Mouse (Mus musculus) E14TG2a.4 (cell line): ENCODE measurements around the gene Fetub.

Experiments used
- H3K27me3 ChIP-seq: 2 replicates; pipeline ENCODE4 v1.6.1; 2014; ENCODE audit warnings: low read length, control low read depth; ENCODE audit not compliant: insufficient read depth
- H3K36me3 ChIP-seq: 2 replicates; pipeline ENCODE4 v1.6.1; 2014; ENCODE audit warnings: low read length, control low read depth; ENCODE audit not compliant: insufficient read depth
- H3K4me1 ChIP-seq: replicated peaks from 2 replicates; pipeline ENCODE4 v1.6.1; 2014; ENCODE audit warnings: low read depth, low read length, control low read depth
- H3K4me3 ChIP-seq: replicated peaks from 2 replicates; pipeline ENCODE4 v1.5.1; 2014; ENCODE audit warnings: mild to moderate bottlenecking, low read length
- H3K9me3 ChIP-seq: 2 replicates; pipeline ENCODE4 v1.6.1; 2014; ENCODE audit warnings: low read length, control low read depth
- CTCF ChIP-seq: conservative IDR thresholded peaks from 2 replicates; pipeline ENCODE4 v1.5.1; 2014; ENCODE audit warnings: low read length
- NANOG ChIP-seq: IDR thresholded peaks from 2 replicates; pipeline ENCODE4 v1.6.1; 2014; ENCODE audit warnings: borderline replicate concordance, low read length, mixed read lengths
- POU5F1 ChIP-seq: IDR thresholded peaks from 2 replicates; pipeline ENCODE4 v1.6.1; 2014; ENCODE audit warnings: low read length, borderline replicate concordance

Gene Fetub

DNA sequence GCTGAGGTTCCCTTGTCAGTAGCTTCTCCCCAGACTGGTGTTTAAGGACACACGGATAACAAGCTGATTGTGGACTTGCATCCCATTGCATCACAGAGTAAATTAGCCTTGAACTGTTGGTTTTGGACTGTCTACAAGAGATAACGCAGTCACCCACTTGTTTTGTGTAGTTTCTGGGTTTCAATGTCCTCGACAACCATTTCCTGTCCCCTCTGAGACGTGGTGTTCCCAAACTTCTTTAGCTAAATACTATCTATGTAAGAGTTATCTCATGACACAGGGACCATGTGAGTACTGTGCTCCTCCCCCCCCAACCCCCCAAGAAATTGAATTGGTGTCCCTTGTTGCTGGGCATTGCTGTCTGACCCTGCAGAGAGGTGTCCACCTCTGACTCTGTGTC is 36.6 kb upstream of the Fetub start:
- Histone ChIP-seq H3K27me3 (0 out of 2 replicates have a peak, but pooled peaks cover 3% of the 10 kb centered on the region), H3K4me1 (peaks cover 24% of the 10 kb centered on the region), H3K9me3 (no peaks in the 10 kb centered on the region), H3K4me3 (no peak overlapping the region), H3K36me3 (no peaks in the 10 kb centered on the region)
- TF ChIP-seq POU5F1 (no peak), NANOG (no peak), CTCF (no peak)

DNA sequence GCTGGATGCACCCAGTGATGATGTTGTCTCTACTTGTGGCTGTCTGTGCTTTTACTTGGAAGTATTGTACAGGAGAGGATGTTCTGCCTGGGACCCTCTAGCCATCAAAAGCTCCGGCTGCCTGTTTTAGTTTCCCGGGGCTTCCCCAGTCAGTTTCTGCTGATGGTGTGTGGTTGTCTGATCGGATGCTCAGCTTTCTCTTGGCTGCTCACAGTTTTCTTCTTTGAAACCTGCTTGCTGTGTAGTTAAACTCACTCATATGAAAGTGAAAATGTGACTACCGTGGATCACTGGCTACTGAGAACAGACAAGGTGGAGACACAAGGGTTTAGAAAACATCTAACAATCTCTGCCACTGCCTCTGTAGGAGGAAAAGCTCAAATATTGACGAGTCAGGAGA is 34.7 kb upstream of the Fetub start:
- Histone ChIP-seq H3K4me3 (no peak overlapping the region), H3K27me3 (0 out of 2 replicates have a peak, but pooled peaks cover 9% of the 10 kb centered on the region), H3K4me1 (peaks cover 25% of the 10 kb centered on the region), H3K9me3 (no peaks in the 10 kb centered on the region), H3K36me3 (no peaks in the 10 kb centered on the region)
- TF ChIP-seq POU5F1 (no peak), NANOG (no peak), CTCF (no peak)

DNA sequence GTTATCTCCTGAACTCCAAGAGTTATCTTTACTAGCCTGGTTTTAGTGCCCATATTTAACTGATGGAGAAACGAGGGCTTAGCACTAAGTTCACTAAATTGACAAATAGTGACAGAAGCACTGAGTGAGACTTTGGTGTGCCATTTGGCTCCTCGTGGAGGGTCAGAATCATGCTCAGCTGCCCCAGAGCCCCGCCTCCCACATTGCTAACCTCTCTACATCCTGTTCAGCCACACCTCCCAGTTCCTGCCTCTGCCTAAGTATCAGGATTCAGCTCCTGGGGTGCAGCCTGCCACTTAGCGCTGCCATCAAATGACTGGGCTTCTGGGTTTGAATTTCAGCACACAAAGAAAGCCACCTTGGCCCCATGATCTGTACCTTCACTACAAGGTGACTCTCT is 32.8 kb upstream of the Fetub start:
- Histone ChIP-seq H3K4me1 (peaks cover 25% of the 10 kb centered on the region), H3K9me3 (no peaks in the 10 kb centered on the region), H3K4me3 (no peak overlapping the region), H3K27me3 (peaks cover 25% of the 10 kb centered on the region), H3K36me3 (no peaks in the 10 kb centered on the region)
- no peak for TF ChIP-seq CTCF
- no peak for TF ChIP-seq NANOG
- no peak for TF ChIP-seq POU5F1

DNA sequence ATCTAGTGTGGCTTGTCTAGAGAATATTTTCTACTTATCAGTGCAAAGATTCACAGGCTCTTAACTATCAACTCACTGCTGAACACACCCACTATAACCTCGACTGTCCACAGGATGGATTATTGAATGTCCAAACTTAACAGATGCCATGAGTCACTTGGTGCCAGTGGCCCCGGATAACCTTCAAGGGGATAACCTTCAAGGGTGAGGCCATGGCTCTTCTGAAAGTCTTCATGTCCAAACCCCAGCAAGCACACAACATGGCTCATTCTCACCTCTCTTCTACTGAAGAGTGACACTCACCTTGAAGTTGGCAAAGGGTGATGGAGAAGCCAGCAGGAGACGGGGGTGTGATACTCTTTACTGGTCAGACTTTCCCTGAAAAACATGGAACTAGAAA is 31.4 kb upstream of the Fetub start:
- TF ChIP-seq NANOG (no peak), CTCF (no peak), POU5F1 (no peak)
- Histone ChIP-seq H3K27me3 (peaks cover 33% of the 10 kb centered on the region), H3K4me1 (peaks cover 16% of the 10 kb centered on the region), H3K4me3 (no peak overlapping the region), H3K36me3 (no peaks in the 10 kb centered on the region), H3K9me3 (no peaks in the 10 kb centered on the region)

DNA sequence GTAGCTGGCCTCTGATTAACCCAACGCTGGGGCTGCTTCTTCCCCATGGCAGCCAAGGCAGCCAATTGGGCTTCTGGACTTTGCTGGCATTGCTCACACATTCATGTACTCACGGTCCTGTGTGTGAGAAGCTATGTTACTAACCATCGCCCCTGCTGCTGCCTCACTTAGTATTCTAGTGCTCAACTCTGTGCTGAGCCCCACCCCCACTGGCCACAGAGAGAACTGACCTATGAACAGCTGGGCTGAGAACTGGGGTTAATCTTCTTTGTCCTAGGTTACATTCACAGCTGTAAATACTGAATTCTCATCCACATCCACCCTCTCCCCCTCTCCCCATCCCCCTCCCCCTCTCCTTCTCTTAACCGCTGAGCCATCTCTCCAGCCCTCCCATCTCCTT is 29.3 kb upstream of the Fetub start:
- H3K9me3 ChIP-seq = no peaks in the 10 kb centered on the region
- TF ChIP-seq NANOG (no peak), CTCF (no peak), POU5F1 (no peak)
- H3K4me1 ChIP-seq = peaks cover 20% of the 10 kb centered on the region
- H3K27me3 ChIP-seq = peaks cover 49% of the 10 kb centered on the region
- H3K4me3 ChIP-seq = no peak overlapping the region
- no peaks in the 10 kb centered on the region for H3K36me3 ChIP-seq

DNA sequence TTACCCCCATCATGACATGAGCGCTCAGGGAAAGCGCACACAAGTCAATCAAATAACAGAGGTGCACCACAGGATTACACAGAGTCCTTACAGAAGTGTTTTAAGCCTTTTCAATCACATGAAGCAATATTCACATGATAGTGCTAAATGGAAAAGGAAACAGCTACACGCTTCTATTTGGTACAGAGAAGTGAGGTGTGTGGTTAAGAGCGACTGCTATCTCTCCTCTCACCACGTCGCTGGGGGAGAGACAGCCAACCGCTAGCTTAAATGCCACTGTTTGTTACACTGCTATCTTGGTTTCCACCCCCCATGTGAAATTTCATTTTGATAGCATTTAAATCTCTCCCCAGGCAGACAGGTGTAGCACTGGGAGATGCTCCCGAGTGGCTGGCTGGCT is 28.4 kb upstream of the Fetub start:
- Histone ChIP-seq H3K4me1 (peaks cover 27% of the 10 kb centered on the region), H3K27me3 (peaks cover 50% of the 10 kb centered on the region)

DNA sequence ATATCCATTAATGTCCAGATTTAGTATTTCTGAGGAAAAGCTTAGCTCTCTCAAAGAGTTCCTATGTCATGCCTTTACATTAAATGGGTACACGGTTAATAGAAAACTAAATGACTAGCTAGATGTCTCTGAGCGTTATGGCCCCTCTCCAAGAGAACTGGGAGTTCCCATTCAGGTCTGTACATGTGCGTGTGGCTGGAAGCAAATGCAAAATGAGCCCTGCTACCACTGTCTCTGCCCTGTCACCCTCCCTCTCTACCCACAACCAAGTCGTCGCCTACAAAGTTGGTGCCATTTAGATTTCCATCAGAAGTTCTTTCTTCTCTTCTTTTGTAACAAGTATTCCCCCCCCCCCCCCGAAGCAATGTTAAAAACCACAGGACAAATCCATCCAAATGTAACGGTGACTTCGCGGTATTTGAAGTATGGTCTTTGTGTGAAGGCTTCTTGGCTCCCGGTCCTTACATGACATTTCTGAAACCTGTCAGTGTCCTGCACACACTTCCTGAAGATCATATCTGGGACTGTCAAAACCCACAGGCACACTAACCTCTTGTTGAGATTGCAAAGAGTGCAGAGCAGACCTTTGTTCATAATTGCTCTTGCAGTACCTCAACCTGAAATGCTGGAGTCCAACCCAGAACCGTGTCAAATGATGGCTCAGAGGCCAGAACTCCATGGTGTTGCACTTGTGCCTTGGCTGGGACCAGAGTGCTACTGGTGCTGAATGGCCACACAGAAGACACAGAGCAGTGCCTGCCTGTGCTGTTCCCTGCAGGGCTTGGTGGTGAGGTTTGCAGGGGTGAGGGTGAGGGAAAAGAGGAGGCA is 27.2 kb upstream of the Fetub start, which contains the start of gene Ahsg:
TSS of gene Ahsg (plus strand) at position 595 of the 828 bp plus-strand sequence.
- Histone ChIP-seq H3K36me3 (no peaks in the 10 kb centered on the region), H3K4me3 (no peak within 1 kb of the TSS), H3K9me3 (no peaks in the 10 kb centered on the region), H3K4me1 (peaks cover 22% of the 10 kb centered on the region), H3K27me3 (peaks cover 56% of the 10 kb centered on the region)
- TF ChIP-seq CTCF = no peak
- TF ChIP-seq NANOG = no peak
- TF ChIP-seq POU5F1 = no peak

More for the DNA sequence above, 28.4 kb upstream of the Fetub start:
- H3K9me3 ChIP-seq = no peaks in the 10 kb centered on the region
- no peaks in the 10 kb centered on the region for H3K36me3 ChIP-seq
- no peak for TF ChIP-seq POU5F1
- no peak overlapping the region for H3K4me3 ChIP-seq

DNA sequence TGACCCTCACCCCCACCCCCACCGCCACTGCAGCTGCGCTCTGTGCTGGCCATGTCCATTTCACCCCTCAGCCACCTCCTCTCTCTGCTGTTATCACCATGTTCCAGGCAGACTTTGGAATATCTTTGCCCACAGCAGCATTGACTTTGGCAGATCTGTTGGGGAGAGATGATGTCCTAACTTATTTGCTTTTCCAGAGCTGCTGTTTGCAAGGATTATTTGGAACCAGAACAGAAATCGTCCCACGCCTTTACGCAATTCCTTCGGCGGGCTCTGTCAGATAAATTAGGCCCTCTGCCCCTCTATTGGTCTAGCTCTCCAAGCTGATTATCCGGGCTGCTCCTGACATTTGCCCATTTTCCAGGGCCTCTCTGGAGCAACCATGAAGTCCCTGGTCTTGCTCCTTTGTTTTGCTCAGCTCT is 26.4 kb upstream of the Fetub start:
- Histone ChIP-seq H3K4me1 (peaks cover 15% of the 10 kb centered on the region; the same call in 1 of the 2 replicates), H3K4me3 (no peak overlapping the region), H3K36me3 (no peaks in the 10 kb centered on the region), H3K27me3 (peaks cover 60% of the 10 kb centered on the region), H3K9me3 (no peaks in the 10 kb centered on the region)
- TF ChIP-seq POU5F1 = no peak
- TF ChIP-seq NANOG = no peak
- TF ChIP-seq CTCF = no peak

DNA sequence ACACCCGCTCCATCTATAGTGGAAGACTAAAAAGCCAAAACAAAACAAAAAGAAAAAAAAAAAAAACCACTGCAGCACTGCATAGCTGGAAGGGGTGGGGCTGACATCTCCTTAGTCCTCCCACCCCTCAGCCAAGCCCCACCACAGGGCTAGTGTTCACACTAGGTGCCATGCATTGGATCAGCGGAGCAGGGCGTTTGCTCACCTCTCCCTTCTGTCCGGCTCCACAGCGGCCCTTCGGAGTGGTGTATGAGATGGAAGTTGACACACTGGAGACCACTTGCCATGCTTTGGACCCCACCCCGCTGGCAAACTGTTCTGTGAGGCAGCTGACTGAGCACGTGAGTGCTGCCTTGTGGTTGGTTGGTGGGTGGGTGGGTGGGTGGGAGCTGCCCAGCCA is 24.0 kb upstream of the Fetub start:
- H3K9me3 ChIP-seq = no peaks in the 10 kb centered on the region
- TF ChIP-seq POU5F1 (no peak), CTCF (no peak), NANOG (no peak)
- H3K4me1 ChIP-seq = peaks cover 15% of the 10 kb centered on the region; the same call in 1 of the 2 replicates
- peaks cover 60% of the 10 kb centered on the region for H3K27me3 ChIP-seq
- H3K4me3 ChIP-seq = no peak overlapping the region
- no peaks in the 10 kb centered on the region for H3K36me3 ChIP-seq
